Comparison of ENCODE assay signal across 22 mouse cellular contexts in genomic region chr13:20185847-20186213, GRCm38 (mm10).
A peak's percentile ranks its signal among the peaks of the same experiment; 100 is the strongest.
DNase-seq lines count a peak whose midpoint lies in the region; ATAC-seq and TF ChIP-seq lines count a peak whose summit lies in the region.
"Had no signal": no experiment of that assay in that cellular context is flagged by ENCODE, and none has a peak within 500 bp of the region (broad histone marks: within the 10 kb centered on the region; RNA-seq: fewer than 3 reads in every experiment).

No protein-coding gene starts in this region.

- WGBS in kidney, embryonic 15.5 days = 79% methylated on average over 4 of the region's 4 CpGs
- WGBS in thymus, adult 2 months = 24% methylated on average over 4 of the region's 4 CpGs
- 58% methylated on average over 4 of the region's 4 CpGs for WGBS in liver, embryonic 15.5 days (ENCODE audit: insufficient replicate concordance)

- peaks cover 26% of the 10 kb centered on the region for H3K4me1 ChIP-seq in kidney, embryonic 15.5 days
- peaks cover 24% of the 10 kb centered on the region for H3K4me1 ChIP-seq in thymus, adult 2 months (replicated peaks; ENCODE audit: control insufficient read depth, insufficient read depth, low read length)
- H3K4me1 ChIP-seq in liver, embryonic 15.5 days (replicated peaks) = peaks cover 42% of the 10 kb centered on the region

- no peak overlapping the region for H3K27ac ChIP-seq in kidney, embryonic 15.5 days
- H3K27ac ChIP-seq in thymus, adult 2 months (ENCODE audit: control insufficient read depth, insufficient read depth, low read length) = peak overlapping the region; percentile 97; the same call in 1 of the 2 replicates
- no peak overlapping the region for H3K27ac ChIP-seq in liver, embryonic 15.5 days (replicated peaks)
- H3K27ac ChIP-seq: forebrain, embryonic 12.5 days; hindbrain, embryonic 10.5 days; hindbrain, embryonic 15.5 days; intestine, embryonic 15.5 days; limb, embryonic 12.5 days; liver, embryonic 14.5 days had no signal

- H3K4me2 ChIP-seq in kidney, embryonic 15.5 days = peak overlapping the region; percentile 17; the same call in 1 of the 2 replicates
- H3K4me2 ChIP-seq in liver, embryonic 15.5 days = 0 out of 2 replicates have a peak overlapping the region, but pooled peaks have one; percentile 53
- H3K4me2 ChIP-seq: forebrain, embryonic 12.5 days; heart, embryonic 12.5 days; hindbrain, embryonic 15.5 days; intestine, embryonic 15.5 days; limb, embryonic 12.5 days had no signal

- H3K4me3 ChIP-seq in kidney, embryonic 15.5 days (replicated peaks) = no peak overlapping the region
- H3K4me3 ChIP-seq in thymus, adult 2 months (ENCODE audit: control insufficient read depth, insufficient read depth, low read length) = no peak overlapping the region
- no peak overlapping the region for H3K4me3 ChIP-seq in liver, embryonic 15.5 days (replicated peaks)
- H3K4me3 ChIP-seq: forebrain, embryonic 12.5 days; heart, adult 2 months; heart, embryonic 12.5 days; hindbrain, embryonic 10.5 days; hindbrain, embryonic 15.5 days; limb, embryonic 12.5 days had no signal

- no peaks in the 10 kb centered on the region for H3K9me3 ChIP-seq in kidney, embryonic 15.5 days (replicated peaks)
- H3K9me3 ChIP-seq in liver, embryonic 15.5 days (replicated peaks) = no peaks in the 10 kb centered on the region
- H3K9me3 ChIP-seq: forebrain, embryonic 12.5 days; heart, embryonic 12.5 days; hindbrain, embryonic 10.5 days; hindbrain, embryonic 15.5 days; intestine, embryonic 15.5 days; limb, embryonic 12.5 days had no signal

- no peaks in the 10 kb centered on the region for H3K36me3 ChIP-seq in kidney, embryonic 15.5 days
- H3K36me3 ChIP-seq in thymus, adult 2 months (ENCODE audit: control insufficient read depth, insufficient read depth, low read length) = peaks cover 7% of the 10 kb centered on the region; the same call in 1 of the 2 replicates
- H3K36me3 ChIP-seq in liver, embryonic 15.5 days (replicated peaks) = 0 out of 2 replicates have a peak, but pooled peaks cover 6% of the 10 kb centered on the region
- H3K36me3 ChIP-seq: forebrain, embryonic 12.5 days; heart, embryonic 12.5 days; hindbrain, embryonic 10.5 days; hindbrain, embryonic 15.5 days; intestine, embryonic 15.5 days; limb, embryonic 12.5 days had no signal

- no peak for DNase-seq in kidney, postnatal 25 days
- DNase-seq in thymus, adult 2 months = no peak
- DNase-seq in thymus, postnatal 10 days (ENCODE audit: low spot score in 2 of 2) = no peak
- no peak for DNase-seq in urinary bladder, postnatal 25 days (ENCODE audit: low spot score)
- DNase-seq: adrenal gland, postnatal 10 days; cerebellum, adult 11-12 months; cerebellum, postnatal 10 days; forebrain, postnatal 0 days; kidney, adult 8-10 months; lung, postnatal 10 days; midbrain, embryonic 14.5 days had no signal

- TF ChIP-seq CTCF in thymus, adult 2 months (IDR thresholded peaks at IDR 0.05; ENCODE audit: borderline replicate concordance, control insufficient read depth, extremely low read depth, insufficient read depth, low read length, poor library complexity) = no peak

- ATAC-seq in kidney, embryonic 15.5 days (replicated peaks; ENCODE audit: low FRiP score) = no peak
- no peak for ATAC-seq in liver, embryonic 15.5 days (ENCODE audit: insufficient read depth)
- no peak for ATAC-seq in erythroblast, adult 5-6 weeks (replicated peaks; ENCODE audit: low FRiP score, poor library complexity, severe bottlenecking)
- ATAC-seq: forebrain, postnatal 0 days; intestine, embryonic 15.5 days had no signal

- no peak for TF ChIP-seq POLR2A in thymus, adult 2 months (IDR thresholded peaks at IDR 0.05; ENCODE audit: control insufficient read depth, extremely low read depth, insufficient read depth, low read length, poor library complexity)

- H3K9ac ChIP-seq in kidney, embryonic 15.5 days = no peak overlapping the region
- no peak overlapping the region for H3K9ac ChIP-seq in liver, embryonic 15.5 days
- H3K9ac ChIP-seq: forebrain, embryonic 12.5 days; forebrain, postnatal 0 days; heart, embryonic 12.5 days; hindbrain, embryonic 15.5 days; intestine, embryonic 15.5 days; limb, embryonic 12.5 days; liver, embryonic 14.5 days had no signal

- no peaks in the 10 kb centered on the region for H3K27me3 ChIP-seq in kidney, embryonic 15.5 days
- H3K27me3 ChIP-seq in thymus, adult 2 months (ENCODE audit: control insufficient read depth, insufficient read depth, low read length) = no peaks in the 10 kb centered on the region
- H3K27me3 ChIP-seq in liver, embryonic 15.5 days = peaks cover 56% of the 10 kb centered on the region
- H3K27me3 ChIP-seq: forebrain, embryonic 12.5 days; heart, embryonic 12.5 days; hindbrain, embryonic 15.5 days; intestine, embryonic 15.5 days; limb, embryonic 12.5 days had no signal
